Mouse (Mus musculus) cerebellum, postnatal 10 days (tissue): Measurements from ENCODE around the gene Adamts6.

ENCODE experiments used
- DNase-seq, 2 experiments: peaks; one replicate each; pipeline ENCODE4 v3.0.0; 2021; ENCODE audit warnings: mixed read lengths in 2 of 2

The Adamts6 gene

DNA sequence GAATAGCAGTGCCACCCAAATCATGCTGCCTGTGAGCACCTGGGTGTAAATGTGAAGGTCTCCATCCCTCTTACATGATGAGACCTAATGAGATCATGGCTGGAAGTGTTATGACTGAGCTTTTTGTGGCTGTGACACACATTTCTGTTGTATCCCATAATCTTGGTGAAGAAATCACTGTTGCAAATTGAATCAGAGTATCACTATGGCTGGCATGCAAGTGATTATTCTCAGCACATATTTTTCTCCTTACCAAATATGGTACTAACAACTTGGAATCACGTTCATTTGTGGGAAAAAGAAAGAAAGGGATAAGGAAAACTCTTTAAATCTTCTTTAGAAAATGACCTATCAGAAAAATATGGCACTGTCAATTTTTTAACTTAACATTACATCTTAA lies 180.4 kb downstream of the Adamts6 start:
- DNase-seq, result no peak

DNA sequence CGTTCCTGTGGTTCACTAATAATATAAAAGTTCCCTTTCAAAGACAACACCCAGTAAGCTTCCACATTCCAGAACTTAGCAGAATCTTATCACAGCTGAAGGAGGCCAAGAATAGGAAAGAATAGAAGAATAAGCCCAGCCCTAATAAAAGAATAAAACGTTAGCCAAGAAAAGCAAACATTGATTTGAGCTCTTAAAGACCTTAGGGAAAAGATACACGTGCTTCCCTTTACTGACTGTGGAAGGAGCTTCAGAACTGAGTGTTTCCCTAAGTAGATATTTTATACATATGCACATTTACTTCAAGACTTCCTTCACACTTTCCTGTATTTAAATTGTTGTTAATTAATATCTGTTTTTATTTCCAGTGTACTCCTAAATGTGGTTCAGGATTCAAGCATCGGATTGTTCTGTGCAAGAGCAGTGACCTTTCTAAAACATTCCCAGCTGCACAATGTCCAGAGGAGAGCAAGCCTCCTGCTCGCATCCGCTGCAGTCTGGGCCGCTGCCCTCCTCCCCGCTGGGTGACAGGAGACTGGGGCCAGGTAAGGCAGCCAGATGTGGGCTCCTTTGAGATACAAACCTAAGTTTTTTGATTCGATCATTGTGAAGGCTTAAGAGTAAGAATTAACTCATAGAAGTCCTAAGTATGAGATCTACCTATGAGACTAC lies 188.8 kb downstream of the Adamts6 start:
- no peak for DNase-seq

DNA sequence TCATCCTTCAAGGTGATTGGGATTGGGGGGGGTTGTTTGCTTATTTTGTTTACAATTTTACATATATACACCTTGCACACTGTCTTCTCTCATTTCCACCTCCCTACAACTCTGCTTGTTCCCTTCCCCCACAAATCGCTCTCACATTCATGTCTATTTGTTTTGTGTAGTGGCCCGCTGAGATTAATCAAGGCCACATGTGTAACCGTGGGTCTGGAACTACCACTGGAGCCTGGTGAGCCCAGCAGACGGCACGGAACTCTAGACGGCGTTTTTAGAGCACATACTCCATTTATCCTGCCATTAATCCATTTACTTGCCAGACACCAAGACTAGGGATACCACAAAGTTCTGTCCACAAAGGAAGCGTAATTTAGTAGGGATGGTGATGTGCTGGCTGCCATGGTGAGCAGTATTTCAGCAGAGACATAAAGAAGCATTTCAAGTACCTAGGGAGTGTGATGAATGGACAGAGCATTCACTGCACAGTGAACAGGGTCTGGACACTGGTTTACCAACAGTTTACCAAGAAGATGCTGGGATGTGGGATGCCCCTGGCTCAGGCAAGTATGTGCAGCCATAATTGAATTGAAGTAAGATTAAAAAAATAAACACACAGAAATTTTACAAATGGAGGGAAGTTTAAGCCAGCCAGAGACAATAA lies 194.9 kb downstream of the Adamts6 start:
- peak in 1 of 2 experiments; percentile 8 for DNase-seq

DNA sequence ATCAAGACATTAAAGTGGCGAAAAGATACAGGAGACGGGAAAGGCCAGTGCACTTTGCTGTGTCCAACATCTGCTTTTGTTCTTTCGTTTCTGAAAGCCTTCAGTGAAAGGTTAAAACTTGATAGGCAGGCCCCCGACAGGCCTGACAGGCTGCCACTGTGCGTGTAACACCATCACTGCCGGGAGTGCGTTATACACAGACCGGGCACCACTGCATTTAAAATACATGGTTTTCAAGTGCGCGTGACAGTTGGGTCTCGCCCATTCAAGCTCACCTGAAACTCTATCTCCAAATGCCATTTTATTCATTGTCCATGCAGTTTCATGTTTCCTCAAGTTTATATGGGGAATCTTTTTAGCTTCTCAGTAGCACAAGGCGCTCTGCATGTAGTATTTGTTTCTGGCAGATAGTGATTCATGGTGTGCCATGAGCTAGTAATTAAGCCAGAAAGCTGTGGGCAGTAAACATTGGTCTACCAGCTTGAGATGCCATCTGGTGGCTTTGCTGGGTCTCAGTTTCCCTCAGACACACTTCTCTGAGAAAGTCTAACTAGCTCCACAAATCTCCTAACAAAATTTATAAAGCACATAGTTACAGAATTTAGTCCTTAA lies 195.6 kb downstream of the Adamts6 start:
- peak; percentile 63 to 64 for DNase-seq

DNA sequence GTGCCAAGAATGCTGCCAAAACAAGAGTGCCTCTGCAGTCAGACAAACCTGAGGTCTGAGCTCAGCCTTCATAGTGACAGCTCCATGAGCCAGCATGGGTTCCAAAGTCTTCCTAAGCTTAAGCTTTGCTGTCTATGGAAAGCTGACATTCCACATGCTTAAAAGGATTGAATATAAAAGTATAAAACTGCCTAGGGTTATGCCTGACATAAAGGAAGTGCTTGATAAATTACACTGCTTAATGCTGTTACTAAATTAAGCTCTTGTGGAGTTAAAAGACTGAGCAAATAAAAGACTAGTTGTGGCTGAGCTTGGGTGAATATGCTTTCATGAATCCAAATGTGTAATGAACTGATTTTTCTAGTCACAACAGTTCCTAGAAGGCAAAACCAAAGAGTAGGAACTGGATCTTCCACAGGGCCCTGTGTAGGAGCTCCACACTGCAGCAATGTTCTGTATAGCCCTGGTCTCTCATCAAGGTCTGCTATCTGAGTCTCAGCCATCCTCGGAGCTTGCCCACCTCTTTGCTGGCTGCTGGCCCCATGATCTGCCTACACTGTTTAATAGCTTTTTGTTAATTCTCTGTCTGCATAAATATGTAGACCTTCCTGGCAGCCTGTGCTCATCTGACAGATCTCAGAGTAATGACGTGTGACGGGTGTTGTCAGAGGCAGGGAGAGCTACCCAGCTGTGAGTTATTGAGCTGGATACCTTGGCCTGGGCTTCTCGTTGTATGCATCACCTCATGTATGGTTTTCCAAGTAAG lies 203.6 kb downstream of the Adamts6 start:
- DNase-seq, result peak; percentile 36 to 40

DNA sequence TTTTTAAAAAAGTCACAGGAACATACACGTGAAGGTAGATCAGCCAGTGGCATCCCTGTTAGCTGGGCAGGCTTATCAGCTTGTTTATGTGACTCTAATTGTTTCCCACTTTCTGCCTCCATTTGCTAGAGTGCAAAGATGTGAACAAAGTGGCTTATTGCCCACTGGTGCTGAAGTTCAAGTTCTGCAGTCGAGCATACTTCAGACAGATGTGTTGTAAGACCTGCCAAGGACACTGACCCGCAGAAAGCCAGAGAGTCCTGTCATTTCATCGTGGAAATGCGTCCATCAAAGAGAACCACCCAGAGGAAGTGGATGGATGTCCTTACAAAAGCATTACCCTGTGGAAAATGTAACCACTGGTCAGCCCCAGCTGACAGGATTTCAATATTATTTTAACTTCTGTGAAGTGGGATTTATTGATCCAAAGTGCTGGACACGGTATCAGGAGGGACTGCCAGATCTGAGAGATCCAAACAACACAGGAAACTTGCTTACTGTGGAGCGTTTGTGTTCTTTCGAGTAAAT lies 205.9 kb downstream of the Adamts6 start:
- no peak for DNase-seq

DNA sequence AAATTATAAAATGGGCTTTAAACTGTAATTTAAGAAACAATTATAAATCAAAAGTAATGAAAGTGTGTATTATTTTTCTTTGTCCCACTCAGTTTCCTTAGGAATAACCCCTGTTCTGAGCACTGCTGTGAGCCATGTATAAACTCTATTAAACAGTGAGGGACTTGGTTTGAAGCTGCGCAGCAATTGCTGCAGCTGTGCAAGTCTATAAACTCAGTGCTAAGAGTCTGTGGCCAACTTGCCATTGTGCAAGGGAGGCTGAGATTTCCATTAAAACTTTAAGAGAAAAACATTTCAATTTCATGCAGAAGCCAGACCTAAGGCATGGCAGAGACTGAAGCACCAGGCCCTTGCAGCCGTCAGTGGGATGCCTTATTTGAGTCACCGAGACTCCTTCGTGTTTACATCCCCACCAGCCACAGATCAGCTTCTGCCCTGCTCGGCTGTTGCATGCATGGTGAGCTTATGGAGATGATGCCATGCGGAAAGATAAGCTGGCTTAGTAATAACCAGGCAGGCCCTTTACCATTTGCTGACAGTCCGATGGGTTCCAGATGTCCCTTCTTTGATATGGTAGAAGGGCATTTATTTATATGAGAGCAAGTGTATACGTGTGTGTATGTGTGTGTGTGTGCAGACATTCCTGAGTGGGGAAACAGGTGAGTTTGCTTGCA lies 206.7 kb downstream of the Adamts6 start:
- DNase-seq, result no peak

DNA sequence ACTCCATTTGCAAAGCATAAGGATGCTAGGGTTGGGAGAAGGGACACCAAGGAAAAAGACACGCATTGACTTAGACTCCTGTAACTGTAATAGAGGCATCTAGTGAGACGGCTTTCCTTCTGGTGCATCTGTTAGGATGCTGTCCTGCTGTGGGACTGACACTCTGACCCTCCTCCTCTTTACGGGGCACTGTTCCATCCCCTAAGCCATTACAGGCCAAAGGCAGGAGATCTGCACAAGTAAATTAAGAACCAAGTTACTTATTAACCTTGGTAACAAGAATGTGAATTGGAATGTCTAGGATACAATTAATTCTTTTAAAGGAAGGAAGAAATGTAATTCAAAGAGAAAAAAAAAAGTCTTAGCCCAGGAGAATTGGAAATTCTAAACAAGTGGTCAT lies 210.0 kb downstream of the Adamts6 start:
- DNase-seq, result no peak

DNA sequence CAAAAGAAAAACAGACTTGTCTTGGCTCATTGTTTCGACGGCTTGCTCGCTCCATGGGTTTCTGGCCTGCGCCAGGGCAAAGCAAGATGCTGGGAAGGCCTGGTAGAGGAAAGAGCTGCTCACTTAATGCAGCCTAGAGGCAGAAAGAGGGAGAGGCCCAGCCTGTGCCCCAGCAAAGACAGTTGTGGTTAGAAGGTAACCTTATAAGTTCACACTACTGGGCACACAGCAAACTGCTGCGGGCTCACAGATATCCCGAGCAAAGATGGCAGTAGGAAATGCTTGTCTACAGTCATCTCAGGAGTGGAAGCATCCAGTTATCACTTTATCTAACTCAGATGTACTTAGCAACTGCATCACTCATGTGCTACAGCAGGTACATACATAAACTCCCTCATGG lies 211.0 kb downstream of the Adamts6 start:
- no peak for DNase-seq

DNA sequence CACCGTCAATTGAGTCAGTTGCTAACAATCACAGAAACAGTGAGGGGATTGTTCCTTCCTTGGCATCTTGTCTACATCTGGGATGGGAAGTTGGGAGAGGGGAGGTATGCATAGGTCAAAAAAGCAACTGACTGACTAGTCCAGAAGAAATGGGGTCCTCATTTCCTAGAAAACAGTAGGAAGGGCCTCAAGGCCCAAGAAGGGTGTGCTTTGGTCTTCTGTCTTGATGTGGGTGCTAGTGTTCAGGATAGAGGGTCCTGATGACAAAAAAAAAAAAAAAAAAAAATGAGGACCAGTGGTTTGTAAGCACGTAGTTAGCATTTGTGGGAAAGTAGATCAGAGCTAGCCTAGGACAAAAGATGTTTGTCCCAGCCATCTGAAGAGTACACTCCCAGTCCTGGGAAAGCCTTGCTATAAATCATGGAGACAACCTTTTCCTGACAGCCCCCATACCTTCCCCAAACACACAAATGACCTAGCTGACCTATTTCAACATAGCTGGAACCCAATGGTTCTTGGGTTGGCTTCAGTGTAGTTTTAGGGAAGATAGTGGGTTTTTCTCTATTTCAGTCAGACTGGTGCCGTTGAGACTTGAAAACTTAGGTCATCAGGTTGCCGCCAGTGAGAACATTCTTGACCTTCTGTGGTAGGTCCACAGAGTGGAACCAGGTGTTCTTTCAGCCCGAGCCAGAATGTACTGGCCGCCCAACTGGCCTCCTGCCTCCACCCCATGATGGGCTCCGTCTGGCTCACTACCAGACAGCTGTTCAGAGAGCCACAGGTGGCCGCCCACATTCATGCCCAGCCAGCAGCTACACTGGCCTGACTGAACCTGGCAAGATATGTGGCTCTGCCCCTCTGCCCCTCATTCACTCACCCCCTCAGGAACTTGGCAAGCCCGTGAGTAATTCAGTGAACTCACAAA lies 211.7 kb downstream of the Adamts6 start:
- DNase-seq, result peak; percentile 79 to 85

DNA sequence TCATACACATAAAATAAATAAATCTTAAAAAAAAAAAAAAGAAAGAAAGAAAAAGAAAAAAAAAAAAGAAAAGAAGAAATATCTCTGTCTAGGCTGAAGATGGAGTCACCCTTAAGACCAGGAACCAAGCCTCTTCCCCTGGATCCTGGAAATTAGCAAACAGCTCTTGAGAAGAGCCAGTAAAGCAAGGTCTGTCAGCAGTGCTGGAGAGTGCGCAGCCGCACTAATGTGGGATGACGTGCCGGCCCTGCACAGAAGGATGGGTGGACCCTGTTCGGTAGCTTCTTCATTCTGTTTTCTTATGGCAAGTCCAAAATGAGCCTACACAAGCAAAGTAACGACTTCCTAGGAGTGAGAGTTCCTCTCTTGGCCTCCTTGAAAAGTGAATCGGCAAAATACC lies 214.8 kb downstream of the Adamts6 start:
- no peak for DNase-seq

DNA sequence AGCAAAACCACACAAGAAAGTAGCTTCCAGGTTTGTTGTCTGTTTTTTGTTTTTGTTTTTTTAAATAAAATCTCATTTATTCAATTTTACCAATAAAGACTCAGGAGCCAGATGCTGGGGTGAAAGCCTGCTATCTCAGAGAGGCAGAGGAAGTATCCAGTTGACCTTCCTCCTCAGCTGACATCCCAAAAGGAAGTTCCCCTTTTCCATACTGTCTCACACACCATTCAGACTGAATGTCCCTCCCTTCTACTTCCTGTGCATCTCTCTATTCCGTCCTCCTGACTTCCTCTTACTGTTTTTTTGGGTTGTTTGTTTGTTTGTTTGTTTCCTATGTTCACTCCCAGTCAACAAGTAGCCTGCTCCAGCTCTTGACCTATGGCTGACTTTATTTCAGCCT lies 216.4 kb downstream of the Adamts6 start:
- no peak for DNase-seq

DNA sequence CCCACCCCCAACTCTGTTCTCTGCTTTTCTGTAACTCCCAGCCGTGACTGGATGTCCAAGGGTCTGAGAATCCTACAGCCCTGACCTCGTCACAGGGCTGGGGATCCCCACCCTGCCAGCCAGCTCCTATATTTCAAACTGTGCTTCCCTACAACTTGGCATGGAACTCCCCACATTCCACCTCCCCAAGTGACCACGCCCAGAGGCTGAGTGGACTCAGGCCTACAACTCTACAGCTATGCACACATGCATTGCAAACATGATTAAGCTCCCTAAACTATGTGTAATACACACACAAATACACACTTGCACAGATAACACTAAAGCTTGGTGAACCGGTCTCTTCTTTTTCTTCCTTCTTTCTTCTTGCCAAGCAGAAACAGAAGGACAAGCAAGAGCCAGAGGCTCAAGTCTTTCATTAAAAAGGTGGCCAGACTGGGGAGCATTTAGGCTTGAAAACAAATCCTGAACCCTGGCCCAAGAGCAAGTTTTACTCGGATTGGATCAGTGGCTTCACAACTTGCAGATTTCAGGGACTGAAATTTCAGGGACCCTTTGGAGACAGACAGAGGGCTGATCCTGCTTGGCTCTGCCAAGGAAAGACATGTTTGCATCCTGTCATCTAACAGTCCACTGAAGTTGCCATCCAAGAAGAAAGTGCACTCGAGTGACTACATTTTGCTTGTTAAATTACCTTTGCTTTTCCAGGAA lies 218.7 kb downstream of the Adamts6 start:
- no peak for DNase-seq

DNA sequence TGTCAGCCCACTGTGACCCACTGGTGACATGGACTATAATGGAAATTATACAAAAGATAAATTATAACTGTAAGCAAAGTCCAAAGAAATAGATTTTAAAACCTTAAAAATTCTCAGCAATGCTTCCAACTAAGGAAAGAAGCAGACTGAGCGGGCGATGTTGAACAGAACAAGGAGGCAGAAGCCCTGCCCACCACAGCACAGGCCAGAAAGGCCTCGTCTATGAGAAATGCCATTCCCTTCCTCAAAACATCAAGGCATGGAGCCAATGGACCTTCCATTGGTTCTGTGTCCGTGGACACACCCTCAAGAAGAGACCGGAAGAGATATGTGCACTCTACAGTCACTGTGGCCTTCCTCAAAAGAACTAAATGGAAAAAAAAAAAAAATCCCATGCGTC lies 220.0 kb downstream of the Adamts6 start:
- no peak for DNase-seq

DNA sequence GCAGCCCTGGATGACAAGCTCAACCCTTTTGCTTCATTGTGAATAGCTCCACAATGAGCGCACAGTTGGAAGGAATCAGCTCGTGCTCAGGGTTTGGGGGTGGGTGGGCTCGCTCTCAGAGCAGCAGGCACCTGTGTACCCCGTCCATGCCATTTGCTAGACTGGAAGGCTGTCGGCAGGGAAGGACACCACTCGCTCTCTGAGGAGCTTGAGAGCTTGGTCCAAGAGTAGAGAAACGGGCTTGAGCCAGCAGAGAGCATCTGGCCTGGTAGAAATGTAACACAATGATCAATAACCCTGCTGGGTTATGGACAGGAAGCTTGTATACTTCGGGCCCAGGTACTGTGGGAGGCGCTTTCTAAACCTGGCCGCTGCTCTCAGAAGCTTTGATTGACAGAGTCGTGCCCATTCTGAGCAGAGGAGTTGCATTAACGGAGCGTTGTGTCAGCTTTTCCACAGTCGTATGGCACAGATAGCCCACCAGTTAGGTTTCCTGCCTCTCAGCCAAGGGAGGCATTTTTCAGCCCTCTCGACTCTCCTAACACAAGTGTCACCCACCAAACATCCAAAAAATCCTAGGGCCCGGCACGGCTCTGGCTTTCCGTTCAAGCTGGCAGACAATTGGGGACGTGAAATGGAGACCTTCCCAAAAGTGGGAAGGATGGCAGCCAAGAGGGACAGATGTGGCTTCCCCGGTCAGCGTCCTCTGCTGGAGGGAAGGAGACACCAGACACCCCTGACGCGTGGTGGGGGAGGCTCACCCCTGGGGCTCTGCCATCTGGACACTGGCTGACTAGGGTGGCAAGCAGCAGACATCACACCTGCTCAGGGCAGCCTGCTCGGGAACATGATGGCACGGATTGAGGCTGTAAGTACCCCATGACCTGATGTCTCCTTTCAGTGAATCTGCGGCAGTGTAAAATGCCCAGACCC lies 222.2 kb downstream of the Adamts6 start:
- DNase-seq, result peak; percentile 85 to 93

DNA sequence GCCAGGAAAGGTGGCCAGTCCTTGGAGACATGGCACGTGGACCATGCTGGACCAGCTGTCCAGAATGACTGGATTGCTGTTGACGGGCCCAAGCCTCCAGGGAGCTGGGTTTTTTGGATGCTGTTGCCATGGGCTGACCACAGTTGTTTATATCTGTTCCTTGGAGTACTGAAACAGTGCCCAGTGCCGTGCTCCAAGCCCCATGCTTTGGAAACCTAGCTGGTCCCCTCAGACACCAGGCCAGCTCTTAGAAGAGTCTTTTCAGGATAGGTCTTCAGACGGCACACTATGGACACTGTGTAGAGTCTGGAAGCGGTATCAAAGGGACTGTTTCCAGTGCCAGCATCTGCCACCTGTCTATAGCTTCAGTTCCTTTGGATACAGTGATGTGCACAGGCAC lies 223.1 kb downstream of the Adamts6 start:
- DNase-seq, result peak; percentile 76 to 83

DNA sequence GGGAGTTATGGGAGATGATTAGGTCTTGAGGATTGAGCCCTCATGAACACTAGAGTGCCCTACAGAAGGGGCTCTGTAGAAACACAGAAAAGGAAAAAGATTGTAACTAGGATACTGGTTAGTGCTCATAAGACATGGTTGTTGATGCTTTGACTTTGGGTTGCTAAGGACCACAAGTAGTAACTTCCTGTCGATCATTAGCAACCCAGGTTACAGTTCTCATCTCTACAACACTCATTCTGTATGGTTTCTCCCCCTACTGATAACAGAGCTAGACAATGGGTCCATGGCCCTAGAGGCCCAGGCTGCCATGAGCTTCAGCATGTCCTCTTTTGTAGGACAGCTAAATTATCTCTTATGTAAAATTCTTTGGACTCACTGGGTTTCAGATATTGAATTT lies 227.4 kb downstream of the Adamts6 start:
- DNase-seq, result no peak

DNA sequence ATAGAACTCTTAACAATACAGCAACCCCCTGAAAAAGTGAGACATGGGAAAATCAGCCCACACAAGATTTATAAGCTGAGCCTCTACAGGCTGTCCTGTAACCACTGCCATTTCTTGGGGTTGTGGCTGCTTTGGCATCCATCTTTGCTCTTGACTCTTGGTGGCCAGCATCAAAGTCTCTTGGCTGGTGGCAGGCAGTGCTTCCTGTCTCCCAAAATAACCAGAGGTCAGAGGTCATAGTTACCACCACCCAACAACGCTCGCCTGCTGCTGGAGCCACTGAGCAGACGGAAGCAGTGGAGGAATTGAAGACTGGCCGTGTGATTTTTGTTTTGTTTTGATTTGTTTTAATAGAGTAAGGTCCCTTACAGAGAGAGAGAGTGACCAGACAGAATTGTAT lies 228.5 kb downstream of the Adamts6 start:
- no peak for DNase-seq

DNA sequence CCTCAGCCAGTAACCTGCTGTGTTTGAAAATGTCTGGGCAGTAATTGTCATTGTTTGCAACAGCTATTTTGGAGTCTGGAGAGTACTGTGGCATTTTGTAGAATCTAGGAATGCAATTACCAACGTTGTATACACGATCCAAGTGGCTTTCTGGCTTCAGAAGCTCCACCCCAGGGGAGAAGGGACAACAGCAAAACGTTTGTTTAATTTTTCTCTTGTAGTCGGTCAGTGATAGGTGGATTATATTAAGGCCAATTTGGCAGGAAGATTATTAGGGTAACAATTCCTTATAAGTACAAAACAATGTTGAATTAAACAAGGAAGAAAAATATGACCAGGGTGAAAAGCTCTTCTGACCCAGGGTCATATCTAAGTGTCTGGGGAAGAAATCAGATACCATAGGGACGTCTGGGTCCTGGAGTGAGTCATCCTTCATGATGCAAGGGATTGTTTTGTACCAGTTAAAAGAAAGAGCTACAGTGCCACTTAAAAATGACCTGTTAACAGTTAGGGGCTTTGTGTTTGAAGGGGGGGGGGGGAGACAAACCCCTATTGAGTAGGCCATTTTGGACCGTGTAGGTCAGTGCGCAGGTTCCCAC lies 229.2 kb downstream of the Adamts6 start:
- no peak for DNase-seq
